Mouse (Mus musculus) ES-CJ7 (cell line): ENCODE data around the gene Gucy2f.
"Not testable (repeated sequence)": the region's sequence is repeated elsewhere in the genome, so short reads cannot be mapped to it uniquely, and the experiment has no call there.

Experiments used
- DNase-seq: peaks from one replicate; pipeline ENCODE4 v3.0.0; 2011; ENCODE audit warnings: low read depth, low spot score

Gucy2f gene

DNA sequence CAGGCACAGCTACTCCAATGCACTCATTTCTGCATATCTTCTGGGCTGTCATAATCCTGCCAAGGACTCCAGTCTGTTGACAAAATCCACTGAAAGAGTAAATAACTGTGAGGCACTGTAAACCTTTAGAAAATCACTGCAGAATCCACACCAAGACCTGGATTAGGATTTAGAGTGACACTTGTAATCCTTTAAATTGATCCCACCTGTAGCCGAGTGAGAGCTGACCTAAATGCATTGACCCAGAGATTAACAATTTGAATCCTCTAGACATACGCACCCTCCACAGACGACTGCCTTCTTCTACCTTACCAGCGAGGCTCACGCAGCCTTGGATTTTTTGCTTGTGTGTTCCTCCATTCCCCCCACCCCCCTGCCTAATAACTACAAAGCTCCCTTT, at the start of gene Gucy2f:
Gene Gucy2f, minus strand, starts transcription at position 101 of the 400 bp plus-strand sequence.
- DNase-seq, result no peak

DNA sequence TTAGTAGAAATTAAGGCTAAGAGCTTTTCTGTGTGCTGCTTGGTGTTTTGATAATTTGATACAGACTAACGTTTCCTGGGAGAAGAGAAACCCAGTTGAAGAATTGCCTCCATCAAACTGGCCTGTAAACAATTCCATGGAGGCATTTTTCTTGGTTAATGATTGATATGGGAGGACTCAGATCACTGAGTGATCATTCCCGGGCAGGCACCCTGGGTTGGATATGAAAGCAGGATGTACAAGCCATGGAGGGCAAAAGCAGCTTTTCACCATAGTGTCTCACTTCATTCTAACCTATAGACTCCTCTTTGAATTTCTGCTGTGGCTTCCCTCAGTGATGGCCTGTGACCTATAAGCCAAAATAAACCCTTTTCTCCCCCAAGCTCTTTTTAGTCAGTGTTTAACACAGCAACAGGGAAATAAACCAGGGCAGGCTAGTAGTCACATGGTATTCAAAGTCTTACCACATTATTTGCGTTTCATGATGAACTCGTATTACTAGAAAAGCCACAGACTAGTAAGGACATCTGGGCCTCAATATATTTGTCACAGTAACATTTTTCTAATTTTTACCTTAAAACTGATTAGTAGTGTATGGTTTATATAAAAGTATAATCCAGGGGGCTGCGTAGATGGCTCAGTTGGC, 49.1 kb upstream of the Gucy2f start:
- no peak for DNase-seq

DNA sequence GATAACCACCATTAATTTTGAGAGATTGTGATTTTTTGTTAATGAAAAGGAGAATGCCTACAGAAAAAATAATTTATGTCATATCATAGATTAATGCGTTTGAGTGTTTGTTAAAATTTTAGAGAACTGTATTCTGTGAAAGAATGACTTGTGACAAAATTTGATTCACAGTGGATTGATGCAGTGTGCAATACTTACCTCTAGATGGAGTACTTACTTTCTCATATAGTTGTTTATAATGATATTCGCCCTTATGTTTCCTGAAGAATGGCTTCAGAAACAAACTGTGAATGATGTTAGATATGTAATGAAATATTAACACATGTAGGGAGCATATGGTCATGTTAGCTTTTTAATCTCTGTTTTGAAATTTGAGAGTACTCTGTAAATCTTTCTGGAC, 40.4 kb upstream of the Gucy2f start:
- no peak for DNase-seq

DNA sequence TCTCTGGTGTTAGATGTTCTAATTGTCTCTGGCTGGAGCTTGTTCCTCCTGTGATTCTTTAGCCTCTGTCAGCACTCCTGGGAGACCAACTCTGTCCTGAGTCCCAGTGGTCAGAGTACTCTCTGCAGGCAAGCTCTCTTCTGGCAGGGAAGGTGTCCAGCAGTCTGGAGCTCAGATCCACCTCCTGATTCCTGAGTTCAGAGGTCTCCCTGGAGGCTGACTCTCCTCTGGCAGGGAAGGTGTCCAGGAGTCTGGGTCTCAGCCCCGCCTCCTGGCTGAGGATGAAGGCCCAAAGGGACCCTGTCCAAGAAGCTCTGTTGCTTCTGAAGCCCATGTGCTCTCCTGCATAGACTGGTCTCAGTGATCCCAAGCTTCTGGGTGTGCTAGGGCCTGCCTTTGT, 39.4 kb upstream of the Gucy2f start:
- DNase-seq, result not testable (repeated sequence)

DNA sequence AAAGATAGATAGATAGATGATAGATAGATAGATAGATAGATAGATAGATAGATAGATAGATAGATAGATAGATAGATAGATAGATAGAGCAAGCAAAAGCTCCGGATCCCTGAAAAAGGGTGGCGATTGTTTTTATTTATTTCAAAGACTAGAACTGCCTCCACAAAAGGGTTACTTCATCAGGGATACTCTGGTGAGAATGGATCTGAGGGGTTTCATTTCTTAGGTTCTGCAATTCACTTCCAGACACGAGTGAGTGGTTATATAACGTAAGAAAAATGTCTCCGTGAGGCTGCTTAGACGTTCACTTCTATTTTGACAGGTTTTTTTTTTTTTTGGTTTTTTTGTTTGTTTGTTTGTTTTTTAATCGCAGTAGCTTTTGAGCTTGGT, 32.0 kb upstream of the Gucy2f start:
- DNase-seq, result no peak

DNA sequence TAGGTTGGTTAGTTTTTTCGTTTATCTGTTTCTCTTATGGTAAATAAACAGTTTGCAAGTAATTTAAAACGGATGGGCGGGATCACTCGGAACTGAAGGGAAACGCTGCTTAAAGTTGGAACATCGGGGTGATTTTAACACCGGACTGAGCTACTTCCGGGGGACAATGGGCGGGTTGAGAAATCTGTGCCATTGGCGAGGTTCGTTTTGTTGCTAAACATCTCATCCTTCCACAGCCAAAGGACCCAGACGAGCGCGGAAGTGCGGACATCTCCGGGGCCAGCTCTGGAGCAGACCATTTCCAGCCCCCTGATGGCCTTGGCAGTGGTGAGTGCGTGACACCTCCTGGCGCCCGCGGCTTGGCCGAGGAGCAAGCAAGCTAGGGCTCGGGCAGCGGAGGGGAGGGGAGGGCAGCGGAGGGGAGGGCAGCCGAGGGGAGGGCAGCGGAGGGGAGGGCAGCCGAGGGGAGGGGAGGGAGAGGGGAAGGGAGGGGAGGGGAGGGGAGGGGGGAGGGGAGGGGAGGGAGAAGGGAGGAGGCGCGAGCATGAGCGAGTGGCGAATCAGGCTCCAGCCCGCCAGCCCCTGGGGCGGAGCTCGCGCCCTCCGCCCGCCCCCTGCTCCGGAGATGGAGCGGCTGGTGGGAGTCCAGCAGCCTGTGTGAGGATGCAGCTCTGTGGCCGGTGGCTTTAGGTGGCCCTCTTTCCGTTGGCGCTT, 31.5 kb upstream of the Gucy2f start:
- DNase-seq, result peak; percentile 84

DNA sequence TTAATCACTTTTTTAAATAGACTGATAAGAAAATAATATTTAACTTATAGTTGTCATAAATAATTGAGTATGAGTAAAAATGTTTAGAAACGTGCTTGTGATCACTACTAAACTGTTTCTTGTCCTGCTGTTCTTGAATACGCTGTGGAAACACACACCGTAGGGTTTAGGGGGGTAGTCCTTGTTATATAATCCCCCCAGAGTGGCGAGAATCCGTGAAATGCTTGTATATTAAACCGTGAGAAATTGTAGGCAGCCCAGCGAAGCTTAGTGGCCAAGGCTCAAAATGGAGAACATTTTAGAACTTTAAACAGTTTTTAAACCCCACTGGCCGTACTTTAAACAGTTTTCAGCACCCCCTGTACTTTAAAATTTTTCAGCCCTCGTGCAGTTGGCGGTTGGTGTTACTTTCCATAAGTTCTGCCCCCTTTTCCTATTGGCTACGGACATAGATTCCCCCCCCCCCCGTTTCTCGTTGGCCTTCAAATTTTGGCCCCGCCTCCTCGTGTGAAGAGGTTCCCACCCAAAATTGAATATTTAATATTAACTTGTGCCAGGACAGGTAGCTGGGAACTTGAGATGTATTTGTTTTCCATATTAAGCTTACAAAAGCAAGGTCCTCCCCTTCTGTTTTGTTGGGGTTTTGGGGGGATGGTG, 30.8 kb upstream of the Gucy2f start:
- peak; percentile 67 for DNase-seq

DNA sequence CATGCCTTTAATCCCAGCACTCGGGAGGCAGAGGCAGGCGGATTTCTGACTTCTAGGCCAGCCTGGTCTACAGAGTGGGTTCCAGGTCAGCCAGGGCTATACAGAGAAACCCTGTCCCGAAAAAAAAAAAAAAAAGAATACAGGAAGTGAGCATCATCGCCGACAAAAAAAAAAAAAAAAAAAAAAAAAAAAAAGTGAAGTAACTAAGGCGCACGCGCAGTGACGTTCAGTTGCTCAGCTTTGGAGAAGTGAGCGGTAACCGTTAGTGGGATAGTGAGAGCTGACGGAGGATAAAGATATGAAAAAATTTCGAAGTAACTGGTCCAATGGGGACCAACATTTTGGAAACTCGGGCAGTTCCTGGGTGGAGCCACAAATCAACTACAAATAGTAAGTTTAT, 29.8 kb upstream of the Gucy2f start, which contains the start of gene Nxt2:
Gene Nxt2, plus strand, starts transcription at position 229 of the 400 bp plus-strand sequence.
- peak; percentile 63 for DNase-seq

DNA sequence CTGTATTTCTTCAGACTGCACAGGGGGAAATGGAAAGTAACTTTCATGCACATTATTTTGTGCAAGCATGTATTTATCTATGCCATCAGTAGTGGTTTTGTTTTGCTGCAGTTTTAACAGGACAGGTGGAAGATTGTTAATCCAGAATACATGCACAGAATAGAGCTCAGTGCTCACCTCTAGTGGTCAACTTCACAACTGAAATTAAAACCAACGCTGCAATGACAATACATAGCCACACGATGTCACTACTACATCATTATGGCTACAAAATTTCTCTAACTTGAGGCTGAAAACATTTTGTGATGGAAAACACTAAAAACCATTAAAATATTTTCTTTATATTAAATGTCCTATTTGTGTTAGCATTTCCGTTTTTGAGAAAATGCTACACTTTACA, 3.6 kb upstream of the Gucy2f start:
- DNase-seq, result peak; percentile 21

DNA sequence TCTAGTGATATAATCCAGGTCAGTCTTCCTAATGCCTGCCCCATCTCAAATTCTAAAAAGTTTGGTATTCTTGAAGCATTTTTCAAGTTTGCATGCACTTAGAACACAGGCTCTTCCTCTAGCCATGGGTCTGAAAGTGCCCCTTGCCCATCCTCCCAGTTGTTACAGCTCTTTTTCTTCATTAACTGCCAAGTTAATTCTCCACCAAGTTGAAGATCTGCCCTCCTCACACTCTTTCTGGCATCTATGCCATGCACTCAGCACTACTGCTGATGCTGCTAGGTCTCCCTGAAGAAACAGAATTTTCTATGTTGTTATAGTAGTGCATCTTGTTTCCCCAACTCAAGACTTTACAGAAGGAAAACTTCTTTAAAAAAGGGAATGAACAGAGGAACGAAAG, 1.2 kb downstream of the Gucy2f start:
- DNase-seq, result no peak

DNA sequence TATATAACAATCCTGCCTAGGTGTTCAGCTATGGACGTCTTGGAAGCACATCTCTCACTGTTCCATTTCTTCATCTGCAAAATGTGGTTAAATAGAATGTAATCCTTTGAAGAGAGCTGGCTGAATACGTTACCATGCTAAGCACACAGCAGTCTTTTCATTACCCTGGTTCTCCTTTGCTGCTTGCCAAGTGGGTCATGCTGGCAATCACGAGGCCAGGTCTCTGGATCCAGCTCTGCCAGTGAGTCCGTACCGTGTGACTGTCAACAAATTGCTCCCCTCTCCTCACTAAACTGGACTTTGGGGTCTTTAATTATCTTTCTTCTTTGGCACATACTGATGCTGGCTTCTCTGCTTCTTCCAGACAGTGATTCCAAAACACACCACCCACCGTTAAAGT, 2.3 kb downstream of the Gucy2f start:
- DNase-seq, result no peak

DNA sequence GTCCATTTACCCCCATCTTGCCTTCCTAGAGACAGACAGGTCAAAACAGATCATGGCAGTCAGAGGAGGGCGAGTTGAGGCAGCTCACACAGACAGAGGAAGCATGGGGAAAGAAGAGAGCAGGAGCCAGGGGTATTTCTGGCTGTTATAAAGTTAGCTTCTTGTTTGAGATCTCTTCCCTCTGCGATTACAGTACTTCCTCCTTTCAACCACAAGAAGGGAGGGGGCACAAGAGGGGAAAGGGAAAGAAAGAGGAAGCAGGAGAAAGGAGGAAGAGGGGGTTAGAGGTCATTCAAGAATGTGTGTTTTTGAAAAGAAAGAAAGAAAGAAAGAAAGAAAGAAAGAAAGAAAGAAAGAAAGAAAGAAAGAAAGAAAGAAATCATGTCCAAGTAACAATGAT, 6.4 kb downstream of the Gucy2f start:
- DNase-seq, result no peak

DNA sequence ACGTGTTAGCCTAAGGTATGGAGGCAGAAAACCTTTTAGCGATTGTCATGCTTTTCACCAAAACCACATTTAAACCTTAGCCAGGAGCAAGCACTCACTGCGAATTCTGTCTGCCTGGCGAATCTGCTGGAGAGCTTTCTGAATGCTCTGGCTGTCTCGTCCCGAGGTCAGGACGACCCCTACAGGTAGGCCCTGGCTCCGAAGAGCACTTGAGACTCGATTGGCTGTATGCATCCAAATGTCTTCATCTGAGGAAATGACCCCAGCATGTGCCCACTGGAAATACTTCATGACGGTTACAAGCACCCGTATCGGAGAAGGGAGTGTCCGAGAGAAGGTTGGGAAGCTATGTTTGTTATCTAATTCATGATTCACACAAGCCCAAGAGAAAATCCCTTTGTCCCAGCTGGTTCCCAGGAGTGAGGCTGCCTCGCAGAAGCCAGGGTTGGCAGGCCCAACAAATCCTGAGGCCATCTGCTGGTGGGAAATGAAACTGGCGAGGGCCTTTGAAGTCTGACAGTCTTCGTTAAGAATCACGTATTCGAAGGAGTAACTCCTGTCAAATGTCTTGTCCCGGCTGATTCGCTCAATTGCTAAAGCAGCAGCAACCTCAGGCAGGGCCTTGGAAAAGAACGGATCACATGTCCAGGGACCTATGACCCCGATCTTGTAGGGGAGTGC, 7.6 kb downstream of the Gucy2f start:
- peak; percentile 33 for DNase-seq

DNA sequence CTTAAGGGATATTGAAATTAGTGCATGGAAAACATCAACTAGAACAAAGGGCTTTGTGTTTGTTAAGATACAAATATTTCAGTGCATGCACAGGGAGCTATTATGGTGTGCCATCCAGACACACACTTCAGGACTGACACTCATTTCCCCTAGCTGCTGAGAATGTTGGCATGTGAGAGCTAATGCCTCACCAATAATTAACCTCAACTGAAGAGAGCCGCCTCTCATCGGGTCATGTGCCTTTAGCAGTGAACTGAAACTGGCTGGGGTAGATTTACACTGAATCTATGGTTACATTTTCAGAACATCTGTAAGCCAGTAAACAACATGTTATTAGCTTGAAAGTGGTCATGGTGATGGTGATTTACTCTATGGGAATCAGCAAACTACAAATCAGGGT, 14.7 kb downstream of the Gucy2f start:
- no peak for DNase-seq

DNA sequence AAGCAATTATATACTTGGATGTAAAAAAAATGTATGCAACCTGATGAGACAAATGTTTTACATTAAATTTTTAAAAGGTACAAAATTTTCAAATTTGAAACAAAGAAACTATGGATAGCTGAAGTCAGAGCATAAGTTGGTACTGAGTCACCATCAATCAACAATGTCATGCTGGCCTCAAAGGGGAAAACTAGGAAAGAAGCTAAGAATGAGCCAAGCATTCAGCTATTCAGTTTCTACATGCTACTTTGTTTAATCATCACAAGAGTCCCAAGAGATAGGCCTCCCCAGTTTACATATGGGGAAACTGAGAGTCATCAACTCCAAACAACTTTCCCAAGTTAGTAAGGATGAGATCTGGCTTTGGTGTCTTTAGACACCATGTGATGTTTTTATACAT, 19.8 kb downstream of the Gucy2f start:
- no peak for DNase-seq

DNA sequence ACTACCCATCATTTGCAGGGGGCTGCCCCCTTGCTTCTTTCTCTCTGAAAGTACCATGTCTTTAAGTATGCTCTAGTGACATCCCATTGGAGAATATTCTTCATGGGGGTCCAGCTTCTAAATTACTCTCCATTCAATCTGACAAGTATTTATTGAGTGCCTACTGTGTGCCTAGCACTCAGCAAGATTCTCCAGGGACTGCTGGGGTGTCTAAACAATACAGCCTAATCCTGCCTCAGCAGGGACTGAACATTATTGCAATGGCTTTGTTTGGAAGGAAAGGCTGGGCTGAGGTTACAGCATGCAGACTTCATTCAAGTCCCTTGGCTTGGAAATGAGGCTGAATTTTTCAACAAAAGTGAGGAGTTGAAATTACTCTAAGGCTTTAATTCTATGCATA, 81.0 kb downstream of the Gucy2f start:
- peak; percentile 9 for DNase-seq

DNA sequence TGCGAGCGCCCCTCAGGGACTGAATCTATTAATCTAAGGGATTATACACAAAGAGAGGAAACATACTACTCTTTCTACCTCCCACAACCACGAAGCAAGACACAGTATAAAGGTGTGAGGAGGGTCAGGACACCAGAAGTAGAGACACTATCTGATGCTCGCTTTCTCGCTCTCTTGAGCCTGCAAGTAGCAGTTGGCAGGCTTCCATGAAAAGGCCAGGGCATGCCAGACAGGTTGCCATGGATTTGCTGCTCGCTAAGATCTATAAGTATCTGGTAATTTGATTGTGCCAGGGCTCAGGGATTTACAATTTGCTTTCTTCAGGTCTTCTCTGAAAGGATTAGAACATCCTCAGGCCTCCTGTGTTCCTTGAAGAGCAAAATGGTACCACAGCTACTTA, 85.5 kb downstream of the Gucy2f start:
- no peak for DNase-seq

DNA sequence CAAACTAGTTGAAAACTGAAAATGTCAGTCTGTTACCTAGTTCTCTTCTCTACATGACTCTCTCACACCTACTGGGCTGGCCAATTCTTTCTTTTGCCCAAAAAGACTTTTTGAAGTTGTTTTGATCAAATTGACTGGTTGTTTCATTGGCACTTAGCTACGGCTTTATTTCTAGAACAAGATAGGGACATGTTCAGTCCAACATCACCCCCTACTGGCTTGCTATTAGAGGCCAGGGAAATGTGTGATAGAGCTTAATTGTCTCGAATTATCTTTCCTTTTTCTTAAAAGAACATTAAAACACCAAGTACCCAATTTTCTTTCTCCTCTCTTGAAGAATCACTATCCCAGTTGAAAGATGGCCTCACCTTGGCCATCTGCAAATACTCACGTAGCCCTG, 99.8 kb downstream of the Gucy2f start:
- DNase-seq, result peak; percentile 5

DNA sequence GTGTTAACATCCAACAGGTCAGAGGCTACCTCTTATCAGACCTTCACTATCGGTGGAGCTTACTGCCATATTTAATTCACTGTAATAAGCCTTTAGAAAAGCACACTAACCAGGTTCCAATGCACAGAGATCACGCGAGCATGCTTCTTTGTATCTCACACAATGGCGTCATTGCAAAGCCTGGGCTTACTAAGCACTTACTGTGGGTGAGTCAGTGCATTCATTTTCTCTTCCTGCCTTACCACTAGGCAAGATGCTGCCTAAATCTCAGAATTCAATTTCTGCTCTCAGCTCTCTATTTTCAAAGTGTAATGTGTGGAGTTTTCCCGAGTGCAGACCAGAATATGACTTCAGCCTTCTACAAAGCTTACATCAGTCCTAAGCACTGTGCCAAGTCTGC, 101.2 kb downstream of the Gucy2f start:
- DNase-seq, result no peak

DNA sequence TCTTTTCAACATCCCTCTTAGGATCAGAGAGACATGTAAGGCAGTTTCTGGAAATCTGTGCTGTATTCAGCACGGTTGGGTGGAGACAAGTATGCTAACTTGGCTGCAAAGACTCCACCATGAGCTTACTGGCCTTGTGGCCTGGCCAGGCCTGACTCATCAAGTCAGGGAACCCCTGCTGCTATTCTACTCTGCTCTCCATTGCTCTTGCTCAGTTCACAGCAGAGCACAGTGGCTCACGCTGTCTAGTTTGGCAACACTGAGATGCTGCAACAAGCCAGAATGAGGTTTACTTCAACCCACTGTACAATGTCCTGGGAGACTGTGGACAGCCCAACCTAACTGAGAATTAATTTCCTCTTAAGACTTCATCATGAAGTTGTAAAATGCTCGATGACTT, 134.1 kb downstream of the Gucy2f start:
- DNase-seq, result no peak
